ENCODE assay signal across 11 mouse cellular contexts in genomic region chr8:105574741-105575140, GRCm38 (mm10).
"Had no signal": no experiment of that assay in that cellular context is flagged by ENCODE, and none has a peak within 500 bp of the region (broad histone marks: within the 10 kb centered on the region; RNA-seq: fewer than 3 reads in every experiment).

No protein-coding gene starts in this region.

- DNase-seq: lung, adult 18-20 months; lung, embryonic 14.5 days; lung, postnatal 10 days; lung, postnatal 4 days; midbrain, embryonic 14.5 days; retina, postnatal 1 day; right cerebral cortex, adult 18-20 months; right cerebral cortex, postnatal 25 days; thymus, adult 18-20 months; thymus, postnatal 14 days; thymus, postnatal 4 days had no signal
